Mouse (Mus musculus): Measurements from ENCODE around the gene Ahdc1. TPM values are rescaled to one million over a fixed set of nuclear protein-coding genes. Genes with fewer than 3 reads are reported as not detected.

Gene Ahdc1
- polyA plus RNA-seq, 1 experiment from 2014 or later: 8.1 TPM

GRCm38 (mm10) chr4:133037798-133038197 lies 26.7 kb downstream of the Ahdc1 start:
- Histone ChIP-seq H3K4me3 (replicated peaks) (peak overlapping the region; percentile 58; the same call in 1 of the 2 replicates), H3K4me2 (peak overlapping the region; percentile 100; the same call in 1 of the 2 replicates), H3K9ac (no peak overlapping the region), H3K36me3 (replicated peaks) (no peaks in the 10 kb centered on the region), H3K4me1 (peaks cover 53% of the 10 kb centered on the region), H3K27me3 (peaks cover 69% of the 10 kb centered on the region), H3K9me3 (no peaks in the 10 kb centered on the region), H3K27ac (no peak overlapping the region)
- 32% methylated on average over 6 of the region's 6 CpGs for WGBS
- ATAC-seq (ENCODE audit: low FRiP score): no peak

GRCm38 (mm10) chr4:133038521-133039115 lies 27.6 kb downstream of the Ahdc1 start:
- peak overlapping the region; percentile 63; the same call in 1 of the 2 replicates for H3K27ac ChIP-seq
- peak overlapping the region; percentile 58 for H3K4me3 ChIP-seq (replicated peaks)
- H3K4me2 ChIP-seq: peak overlapping the region; percentile 100
- H3K4me1 ChIP-seq: peaks cover 61% of the 10 kb centered on the region
- H3K9me3 ChIP-seq: no peaks in the 10 kb centered on the region
- H3K9ac ChIP-seq: peak overlapping the region; percentile 68
- H3K36me3 ChIP-seq (replicated peaks): no peaks in the 10 kb centered on the region
- peak; percentile 53 for ATAC-seq (ENCODE audit: low FRiP score)
- WGBS: 0% methylated on average over 49 of the region's 76 CpGs
- peaks cover 69% of the 10 kb centered on the region for H3K27me3 ChIP-seq

GRCm38 (mm10) chr4:133039116-133039819 lies 28.2 kb downstream of the Ahdc1 start:
- H3K36me3 ChIP-seq (replicated peaks): no peaks in the 10 kb centered on the region
- peak overlapping the region; percentile 58 for H3K4me3 ChIP-seq (replicated peaks)
- H3K27me3 ChIP-seq: peaks cover 70% of the 10 kb centered on the region
- H3K4me1 ChIP-seq: peaks cover 68% of the 10 kb centered on the region
- no peak for ATAC-seq (ENCODE audit: low FRiP score)
- H3K9me3 ChIP-seq: no peaks in the 10 kb centered on the region
- WGBS: under 1% methylated on average over 69 of the region's 77 CpGs
- H3K27ac ChIP-seq: peak overlapping the region; percentile 63; the same call in 1 of the 2 replicates
- H3K9ac ChIP-seq: peak overlapping the region; percentile 68
- H3K4me2 ChIP-seq: peak overlapping the region; percentile 100

- WGBS: 3% methylated on average over 18 of the region's 18 CpGs
- Histone ChIP-seq H3K36me3 (replicated peaks) (no peaks in the 10 kb centered on the region), H3K4me2 (peak overlapping the region; percentile 100), H3K4me1 (peaks cover 73% of the 10 kb centered on the region), H3K9ac (no peak overlapping the region), H3K4me3 (replicated peaks) (no peak overlapping the region), H3K27ac (no peak overlapping the region), H3K27me3 (peaks cover 76% of the 10 kb centered on the region), H3K9me3 (no peaks in the 10 kb centered on the region)
- ATAC-seq (ENCODE audit: low FRiP score): no peak
Observed at GRCm38 (mm10) chr4:133039832-133040231, 28.8 kb downstream of the Ahdc1 start.

- no peak for ATAC-seq (ENCODE audit: low FRiP score)
- H3K4me3 ChIP-seq (replicated peaks): no peak overlapping the region
- H3K27ac ChIP-seq: no peak overlapping the region
- no peaks in the 10 kb centered on the region for H3K36me3 ChIP-seq (replicated peaks)
- peaks cover 75% of the 10 kb centered on the region for H3K27me3 ChIP-seq
- WGBS: 27% methylated on average over 14 of the region's 14 CpGs
- H3K4me1 ChIP-seq: peaks cover 79% of the 10 kb centered on the region
- H3K9me3 ChIP-seq: no peaks in the 10 kb centered on the region
- peak overlapping the region; percentile 100; the same call in 1 of the 2 replicates for H3K4me2 ChIP-seq
- H3K9ac ChIP-seq: no peak overlapping the region
Observed at GRCm38 (mm10) chr4:133040241-133040904, 29.3 kb downstream of the Ahdc1 start.

- Histone ChIP-seq H3K4me3 (replicated peaks) (no peak overlapping the region), H3K36me3 (replicated peaks) (no peaks in the 10 kb centered on the region), H3K4me1 (peaks cover 94% of the 10 kb centered on the region), H3K4me2 (peak overlapping the region; percentile 47; the same call in 1 of the 2 replicates), H3K9ac (no peak overlapping the region), H3K27me3 (peaks cover 57% of the 10 kb centered on the region), H3K9me3 (no peaks in the 10 kb centered on the region), H3K27ac (peak overlapping the region; percentile 85)
- WGBS: 21% methylated on average over 4 of the region's 4 CpGs
- ATAC-seq (ENCODE audit: low FRiP score): no peak
Observed at GRCm38 (mm10) chr4:133042244-133042643, 31.2 kb downstream of the Ahdc1 start.

GRCm38 (mm10) chr4:133042651-133043635 lies 31.9 kb downstream of the Ahdc1 start:
- Histone ChIP-seq H3K9ac (peak overlapping the region; percentile 38; the same call in 1 of the 2 replicates), H3K27ac (peak overlapping the region; percentile 85), H3K27me3 (peaks cover 50% of the 10 kb centered on the region), H3K4me2 (peak overlapping the region; percentile 47), H3K4me3 (replicated peaks) (peak overlapping the region; percentile 13), H3K4me1 (peaks cover 94% of the 10 kb centered on the region), H3K36me3 (replicated peaks) (no peaks in the 10 kb centered on the region), H3K9me3 (no peaks in the 10 kb centered on the region)
- ATAC-seq (ENCODE audit: low FRiP score): peak; percentile 64
- 9% methylated on average over 28 of the region's 28 CpGs for WGBS

GRCm38 (mm10) chr4:133043798-133044646 lies 33.0 kb downstream of the Ahdc1 start:
- Histone ChIP-seq H3K9ac (peak overlapping the region; percentile 33; the same call in 1 of the 2 replicates), H3K4me3 (replicated peaks) (no peak overlapping the region)
- 39% methylated on average over 6 of the region's 6 CpGs for WGBS

GRCm38 (mm10) chr4:133044647-133045094 lies 33.6 kb downstream of the Ahdc1 start:
- H3K4me3 ChIP-seq (replicated peaks): no peak overlapping the region

More at GRCm38 (mm10) chr4:133043798-133044646, 33.0 kb downstream of the Ahdc1 start:
- Histone ChIP-seq H3K9me3 (no peaks in the 10 kb centered on the region), H3K4me2 (no peak overlapping the region; the same call in 1 of the 2 replicates), H3K36me3 (replicated peaks) (no peaks in the 10 kb centered on the region), H3K27ac (0 out of 2 replicates have a peak overlapping the region, but pooled peaks have one; percentile 85), H3K4me1 (peaks cover 94% of the 10 kb centered on the region), H3K27me3 (peaks cover 39% of the 10 kb centered on the region)
- ATAC-seq (ENCODE audit: low FRiP score): no peak

GRCm38 (mm10) chr4:133045771-133046474 lies 34.9 kb downstream of the Ahdc1 start:
- H3K4me2 ChIP-seq: no peak overlapping the region
- H3K9ac ChIP-seq: no peak overlapping the region; the same call in 1 of the 2 replicates
- no peaks in the 10 kb centered on the region for H3K9me3 ChIP-seq
- WGBS: 31% methylated on average over 11 of the region's 11 CpGs
- H3K36me3 ChIP-seq (replicated peaks): no peaks in the 10 kb centered on the region
- no peak for ATAC-seq (ENCODE audit: low FRiP score)
- H3K4me3 ChIP-seq (replicated peaks): no peak overlapping the region
- peak overlapping the region; percentile 88 for H3K27ac ChIP-seq
- H3K27me3 ChIP-seq: peaks cover 20% of the 10 kb centered on the region
- peaks cover 98% of the 10 kb centered on the region for H3K4me1 ChIP-seq

More at GRCm38 (mm10) chr4:133044647-133045094, 33.6 kb downstream of the Ahdc1 start:
- Histone ChIP-seq H3K27ac (no peak overlapping the region), H3K36me3 (replicated peaks) (no peaks in the 10 kb centered on the region), H3K4me2 (no peak overlapping the region), H3K9ac (peak overlapping the region; percentile 33; the same call in 1 of the 2 replicates), H3K4me1 (peaks cover 94% of the 10 kb centered on the region), H3K9me3 (no peaks in the 10 kb centered on the region), H3K27me3 (peaks cover 32% of the 10 kb centered on the region)
- 20% methylated on average over 6 of the region's 6 CpGs for WGBS
- no peak for ATAC-seq (ENCODE audit: low FRiP score)

Measured in forebrain, embryonic 12.5 days (tissue).